Mouse (Mus musculus): ENCODE results near the gene Gldc. TPM values are rescaled to one million over a fixed set of nuclear protein-coding genes. Genes with fewer than 3 reads are reported as not detected.
A peak's percentile ranks its signal among the peaks of the same experiment; 100 is the strongest.

Gldc gene
- polyA plus RNA-seq, 1 experiment from 2014 or later, result 5.3 TPM

- no peaks in the 10 kb centered on the region for H3K9me3 ChIP-seq
- no peak overlapping the region for H3K4me3 ChIP-seq (replicated peaks)
- no peaks in the 10 kb centered on the region for H3K36me3 ChIP-seq
- no peaks in the 10 kb centered on the region for H3K27me3 ChIP-seq (replicated peaks)
- ATAC-seq (ENCODE audit: insufficient read depth, low FRiP score, low read depth), result peak; percentile 86
- H3K27ac ChIP-seq, result peak overlapping the region; percentile 54; the same call in 1 of the 2 replicates
- WGBS, result 73% methylated on average over 17 of the region's 17 CpGs
- H3K4me2 ChIP-seq, result no peak overlapping the region
- no peak overlapping the region for H3K9ac ChIP-seq
- H3K4me1 ChIP-seq, result peaks cover 8% of the 10 kb centered on the region
These were observed 56.6 kb downstream of the Gldc start for GRCm38 (mm10) chr19:30118344-30119312.

- no peak overlapping the region for H3K27ac ChIP-seq
- no peaks in the 10 kb centered on the region for H3K27me3 ChIP-seq (replicated peaks)
- ATAC-seq (ENCODE audit: insufficient read depth, low FRiP score, low read depth), result no peak; the same call in 1 of the 2 replicates
- H3K9me3 ChIP-seq, result no peaks in the 10 kb centered on the region
- no peak overlapping the region for H3K4me2 ChIP-seq
- peaks cover 8% of the 10 kb centered on the region for H3K4me1 ChIP-seq
- H3K9ac ChIP-seq, result no peak overlapping the region
- H3K36me3 ChIP-seq, result no peaks in the 10 kb centered on the region
- H3K4me3 ChIP-seq (replicated peaks), result no peak overlapping the region
- WGBS, result 63% methylated on average over 9 of the region's 9 CpGs
These were observed 57.5 kb downstream of the Gldc start for GRCm38 (mm10) chr19:30117775-30118174.

- H3K4me1 ChIP-seq, result peaks cover 8% of the 10 kb centered on the region
- no peak overlapping the region for H3K4me3 ChIP-seq (replicated peaks)
- H3K9me3 ChIP-seq, result no peaks in the 10 kb centered on the region
- H3K9ac ChIP-seq, result no peak overlapping the region
- H3K4me2 ChIP-seq, result no peak overlapping the region
- no peaks in the 10 kb centered on the region for H3K36me3 ChIP-seq
- WGBS, result 67% methylated on average over 4 of the region's 4 CpGs
- no peak overlapping the region for H3K27ac ChIP-seq
- ATAC-seq (ENCODE audit: insufficient read depth, low FRiP score, low read depth), result no peak
- no peaks in the 10 kb centered on the region for H3K27me3 ChIP-seq (replicated peaks)
These were observed 58.0 kb downstream of the Gldc start for GRCm38 (mm10) chr19:30117241-30117640.

GRCm38 (mm10) chr19:30115606-30116005 is 59.6 kb downstream of the Gldc start:
- no peaks in the 10 kb centered on the region for H3K9me3 ChIP-seq
- H3K27me3 ChIP-seq (replicated peaks), result no peaks in the 10 kb centered on the region
- H3K9ac ChIP-seq, result no peak overlapping the region
- H3K27ac ChIP-seq, result no peak overlapping the region
- 56% methylated on average over 5 of the region's 5 CpGs for WGBS
- no peaks in the 10 kb centered on the region for H3K36me3 ChIP-seq
- H3K4me1 ChIP-seq, result peaks cover 8% of the 10 kb centered on the region
- H3K4me2 ChIP-seq, result no peak overlapping the region
- no peak for ATAC-seq (ENCODE audit: insufficient read depth, low FRiP score, low read depth)
- H3K4me3 ChIP-seq (replicated peaks), result no peak overlapping the region

- peak overlapping the region; percentile 1; the same call in 1 of the 2 replicates for H3K27ac ChIP-seq
- no peaks in the 10 kb centered on the region for H3K27me3 ChIP-seq (replicated peaks)
- H3K4me2 ChIP-seq, result peak overlapping the region; percentile 42
- no peaks in the 10 kb centered on the region for H3K36me3 ChIP-seq
- no peak overlapping the region for H3K9ac ChIP-seq
- H3K4me3 ChIP-seq (replicated peaks), result peak overlapping the region; percentile 11; the same call in 1 of the 2 replicates
- WGBS, result 18% methylated on average over 14 of the region's 14 CpGs
- peaks cover 8% of the 10 kb centered on the region for H3K4me1 ChIP-seq
- no peak for ATAC-seq (ENCODE audit: insufficient read depth, low FRiP score, low read depth)
- H3K9me3 ChIP-seq, result no peaks in the 10 kb centered on the region
These were observed 60.2 kb downstream of the Gldc start for GRCm38 (mm10) chr19:30114919-30115441.

- H3K27me3 ChIP-seq (replicated peaks), result no peaks in the 10 kb centered on the region
- WGBS, result 90% methylated on average over 16 of the region's 16 CpGs
- no peaks in the 10 kb centered on the region for H3K9me3 ChIP-seq
These were observed 62.1 kb downstream of the Gldc start for GRCm38 (mm10) chr19:30112961-30113688.

GRCm38 (mm10) chr19:30111421-30111820 is 63.8 kb downstream of the Gldc start:
- no peak overlapping the region for H3K4me2 ChIP-seq
- no peak overlapping the region for H3K27ac ChIP-seq
- no peaks in the 10 kb centered on the region for H3K36me3 ChIP-seq
- H3K27me3 ChIP-seq (replicated peaks), result no peaks in the 10 kb centered on the region
- no peak overlapping the region for H3K4me3 ChIP-seq (replicated peaks)
- H3K9me3 ChIP-seq, result no peaks in the 10 kb centered on the region
- peaks cover 5% of the 10 kb centered on the region for H3K4me1 ChIP-seq
- ATAC-seq (ENCODE audit: insufficient read depth, low FRiP score, low read depth), result no peak
- no peak overlapping the region for H3K9ac ChIP-seq
- 94% methylated on average over 3 of the region's 3 CpGs for WGBS

More at GRCm38 (mm10) chr19:30112961-30113688, 62.1 kb downstream of the Gldc start:
- no peak for ATAC-seq (ENCODE audit: insufficient read depth, low FRiP score, low read depth)
- Histone ChIP-seq H3K4me3 (replicated peaks) (no peak overlapping the region), H3K4me1 (peaks cover 5% of the 10 kb centered on the region), H3K9ac (no peak overlapping the region), H3K4me2 (no peak overlapping the region), H3K36me3 (no peaks in the 10 kb centered on the region), H3K27ac (no peak overlapping the region)

GRCm38 (mm10) chr19:30109122-30109521 is 66.1 kb downstream of the Gldc start:
- no peaks in the 10 kb centered on the region for H3K27me3 ChIP-seq (replicated peaks)
- no peak overlapping the region for H3K4me3 ChIP-seq (replicated peaks)
- no peak for ATAC-seq (ENCODE audit: insufficient read depth, low FRiP score, low read depth)
- H3K27ac ChIP-seq, result no peak overlapping the region
- H3K4me2 ChIP-seq, result no peak overlapping the region
- H3K36me3 ChIP-seq, result no peaks in the 10 kb centered on the region
- no peaks in the 10 kb centered on the region for H3K9me3 ChIP-seq
- 80% methylated on average over 6 of the region's 6 CpGs for WGBS
- no peaks in the 10 kb centered on the region for H3K4me1 ChIP-seq
- H3K9ac ChIP-seq, result no peak overlapping the region

- no peak for ATAC-seq (ENCODE audit: insufficient read depth, low FRiP score, low read depth)
- Histone ChIP-seq H3K27me3 (replicated peaks) (no peaks in the 10 kb centered on the region), H3K4me2 (no peak overlapping the region), H3K9me3 (no peaks in the 10 kb centered on the region), H3K4me3 (replicated peaks) (no peak overlapping the region), H3K27ac (no peak overlapping the region), H3K4me1 (no peaks in the 10 kb centered on the region), H3K9ac (no peak overlapping the region), H3K36me3 (no peaks in the 10 kb centered on the region)
These were observed 66.6 kb downstream of the Gldc start for GRCm38 (mm10) chr19:30108616-30109015.

- WGBS, result 67% methylated on average over 10 of the region's 10 CpGs
- no peak for ATAC-seq (ENCODE audit: insufficient read depth, low FRiP score, low read depth)
- H3K4me3 ChIP-seq (replicated peaks), result no peak overlapping the region
These were observed 67.9 kb downstream of the Gldc start for GRCm38 (mm10) chr19:30107221-30107845.

GRCm38 (mm10) chr19:30105045-30105842 is 70.0 kb downstream of the Gldc start:
- no peak overlapping the region for H3K4me2 ChIP-seq
- no peaks in the 10 kb centered on the region for H3K9me3 ChIP-seq
- no peaks in the 10 kb centered on the region for H3K27me3 ChIP-seq (replicated peaks)
- H3K4me1 ChIP-seq, result no peaks in the 10 kb centered on the region
- no peak for ATAC-seq (ENCODE audit: insufficient read depth, low FRiP score, low read depth)
- no peak overlapping the region for H3K27ac ChIP-seq
- WGBS, result 84% methylated on average over 6 of the region's 6 CpGs
- no peak overlapping the region for H3K4me3 ChIP-seq (replicated peaks)
- no peaks in the 10 kb centered on the region for H3K36me3 ChIP-seq
- H3K9ac ChIP-seq, result no peak overlapping the region

More at GRCm38 (mm10) chr19:30107221-30107845, 67.9 kb downstream of the Gldc start:
- Histone ChIP-seq H3K9ac (no peak overlapping the region), H3K36me3 (no peaks in the 10 kb centered on the region), H3K4me1 (no peaks in the 10 kb centered on the region), H3K27me3 (replicated peaks) (no peaks in the 10 kb centered on the region), H3K4me2 (no peak overlapping the region), H3K27ac (no peak overlapping the region), H3K9me3 (no peaks in the 10 kb centered on the region)

Measured in stomach, embryonic 15.5 days (tissue).